Mouse (Mus musculus): ENCODE data around the gene Gpr152.

The Gpr152 gene

DNA sequence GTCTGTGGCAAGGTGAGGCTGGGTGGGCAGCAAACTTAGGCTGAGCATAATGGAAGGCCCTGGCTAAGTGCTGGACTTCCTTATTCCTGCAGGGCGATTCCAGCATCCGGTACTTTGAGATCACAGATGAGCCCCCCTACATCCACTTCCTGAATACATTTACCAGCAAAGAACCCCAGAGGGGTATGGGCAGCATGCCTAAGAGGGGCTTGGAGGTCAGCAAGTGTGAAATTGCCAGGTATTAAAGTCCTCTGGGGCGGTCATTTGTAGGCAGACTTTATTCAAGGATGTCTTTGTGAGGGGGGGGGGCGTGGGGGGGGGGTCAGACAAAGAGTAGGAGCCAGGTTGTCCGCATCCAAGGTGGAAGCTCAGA lies 11.9 kb downstream of the Gpr152 start:
- DNase-seq: no peak

DNA sequence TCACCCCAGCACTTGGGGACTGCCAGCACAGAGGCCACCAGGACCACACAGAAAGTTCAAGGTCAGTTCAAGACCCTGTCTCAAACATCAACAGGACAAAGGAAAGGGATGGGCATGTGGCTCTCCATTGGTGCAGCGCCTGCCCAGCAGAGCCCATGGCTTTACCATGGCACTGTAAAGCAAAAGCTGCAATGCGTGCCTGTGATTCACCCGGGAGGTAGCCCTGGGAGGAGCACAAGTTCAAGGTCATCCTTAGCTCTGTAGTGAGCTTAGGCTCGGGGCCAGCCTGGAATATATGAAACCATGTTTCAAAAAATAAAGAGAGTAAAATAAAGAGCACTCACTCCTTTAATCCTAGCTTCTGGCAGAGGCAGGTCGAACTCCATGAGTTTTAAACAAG lies 12.3 kb downstream of the Gpr152 start:
- DNase-seq: no peak

DNA sequence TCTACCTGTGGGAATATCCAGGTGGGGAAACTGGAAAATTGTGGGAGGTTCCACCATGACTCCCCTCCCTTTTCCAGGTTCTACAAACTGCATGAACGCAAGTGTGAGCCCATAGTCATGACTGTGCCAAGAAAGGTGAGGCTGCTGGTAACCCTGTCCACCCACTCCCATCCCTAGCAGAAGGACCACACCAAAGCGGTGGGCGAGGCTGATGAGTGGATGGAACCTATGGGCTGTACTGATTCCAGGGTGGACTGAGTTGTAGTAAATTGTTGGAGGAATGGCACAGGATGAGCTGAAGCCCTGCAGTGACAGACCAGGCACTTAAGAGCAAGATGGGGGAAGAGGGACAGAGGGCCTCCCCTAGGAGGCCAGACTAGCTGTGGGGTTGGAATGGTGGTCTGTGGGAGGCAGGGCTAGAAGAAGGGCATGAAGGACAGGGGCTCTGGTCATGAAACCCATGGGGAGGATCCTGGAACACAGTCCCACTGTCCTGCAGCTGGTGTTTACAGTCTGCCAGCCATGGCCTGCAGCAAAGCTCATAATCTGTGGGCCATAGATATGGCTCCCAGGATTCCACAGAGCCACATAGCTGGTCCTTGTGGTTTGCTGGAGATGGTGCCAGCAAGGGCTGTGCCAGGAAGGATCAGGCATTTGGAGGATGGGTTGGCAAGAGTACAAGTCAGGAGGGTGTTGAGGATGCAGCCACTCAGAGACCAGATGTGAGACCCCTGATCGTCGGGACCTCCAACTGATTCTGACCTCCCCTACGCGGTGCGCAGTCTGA lies 13.1 kb downstream of the Gpr152 start:
- no peak for DNase-seq

DNA sequence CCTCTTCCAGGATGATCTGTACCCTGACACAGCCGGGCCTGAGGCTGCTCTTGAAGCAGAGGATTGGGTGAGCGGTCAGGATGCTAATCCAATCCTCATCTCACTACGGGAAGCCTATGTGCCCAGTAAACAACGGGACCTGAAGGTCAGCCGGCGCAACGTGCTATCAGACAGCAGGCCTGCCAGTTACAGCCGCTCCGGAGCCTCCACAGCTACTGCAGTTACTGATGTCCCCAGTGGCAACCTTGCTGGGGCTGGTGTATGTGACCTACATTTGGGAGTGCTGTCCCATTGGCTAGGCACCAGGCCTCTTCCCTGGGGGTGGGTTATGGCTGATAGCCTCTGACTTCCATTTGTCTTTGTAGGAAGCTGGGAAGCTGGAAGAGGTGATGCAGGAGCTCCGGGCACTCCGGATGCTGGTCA lies 13.7 kb downstream of the Gpr152 start, which contains the start of gene Ptprcap:
Gene Ptprcap (plus strand): TSS at position 373 of the 423 bp plus-strand sequence.
- DNase-seq: no peak

DNA sequence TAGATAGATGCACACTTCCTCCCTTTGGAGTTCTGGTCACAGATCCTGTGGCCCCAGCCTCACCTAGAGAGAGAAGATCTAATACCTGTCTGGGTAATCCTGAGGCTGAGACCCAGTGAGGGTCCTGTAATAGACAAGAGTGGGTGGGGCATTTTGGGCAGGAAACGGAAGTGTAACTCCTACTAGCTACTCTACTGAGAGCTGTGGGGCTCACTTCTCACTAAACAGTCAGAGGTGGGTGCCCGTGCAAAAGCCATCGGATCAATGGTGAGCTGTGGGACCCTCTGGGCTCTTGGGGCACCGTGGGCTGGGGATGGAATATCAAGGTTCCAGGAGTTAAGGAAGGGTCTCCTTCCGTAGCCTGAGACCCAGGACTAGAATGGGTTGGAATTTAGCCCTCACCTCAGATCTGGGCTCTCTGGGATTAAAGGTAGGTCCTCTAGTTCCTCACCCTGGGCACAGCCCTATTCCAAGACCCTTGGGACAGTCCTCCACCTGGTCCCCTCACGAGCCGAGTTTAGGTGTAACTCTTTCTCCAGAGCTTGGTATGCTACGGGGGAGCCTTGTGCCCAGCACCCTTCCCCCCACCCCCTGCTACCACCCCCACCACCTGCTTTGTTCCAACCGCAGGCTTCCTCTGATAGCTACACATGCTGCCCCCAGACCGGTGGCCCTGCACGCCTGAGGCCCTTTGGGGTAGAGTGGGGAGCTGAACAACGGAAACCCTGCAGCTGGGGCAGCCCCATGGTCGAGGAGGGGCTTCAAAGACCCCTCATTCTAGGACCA lies 15.0 kb downstream of the Gpr152 start:
- no peak for DNase-seq

DNA sequence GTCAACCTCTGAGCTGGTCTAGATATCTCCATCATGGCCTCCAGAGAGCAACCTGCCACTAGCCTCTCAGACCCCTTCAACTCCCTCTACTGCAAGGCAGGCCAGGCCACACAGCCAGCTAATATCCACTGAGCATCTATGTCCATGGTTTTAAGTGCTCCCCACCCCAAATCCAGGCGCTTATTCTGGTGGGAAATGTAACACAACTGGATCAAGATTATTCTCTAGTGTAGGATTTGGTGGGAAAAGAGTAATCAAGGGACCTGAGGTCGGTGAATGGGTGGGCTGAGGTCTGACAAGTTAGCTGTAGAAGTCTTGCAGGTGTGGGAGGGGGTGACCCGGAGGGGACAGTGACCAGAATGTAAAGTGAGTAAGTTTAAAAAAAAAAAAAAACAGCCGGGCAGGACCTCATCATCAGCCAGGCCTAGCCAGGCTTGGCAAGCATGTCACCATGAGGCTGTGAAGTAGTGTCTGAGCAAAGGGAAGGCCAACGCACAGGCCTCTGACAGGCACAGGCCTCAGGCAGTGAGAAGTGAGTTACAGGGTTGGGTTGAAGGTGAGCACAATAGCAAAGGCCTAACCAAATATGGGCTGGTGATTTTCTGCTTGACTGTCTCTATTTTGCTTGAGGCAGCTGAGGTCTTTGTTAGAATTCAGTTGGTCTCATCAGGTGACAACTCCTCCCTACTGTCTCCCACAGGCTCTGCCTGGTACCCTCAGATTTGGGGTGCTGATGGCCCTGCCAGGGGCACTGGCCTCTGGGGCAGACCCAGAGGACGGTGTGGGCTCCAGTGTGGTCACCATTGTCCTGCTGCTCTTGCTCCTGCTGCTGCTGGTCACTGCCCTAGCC lies 15.9 kb downstream of the Gpr152 start:
- DNase-seq: no peak

DNA sequence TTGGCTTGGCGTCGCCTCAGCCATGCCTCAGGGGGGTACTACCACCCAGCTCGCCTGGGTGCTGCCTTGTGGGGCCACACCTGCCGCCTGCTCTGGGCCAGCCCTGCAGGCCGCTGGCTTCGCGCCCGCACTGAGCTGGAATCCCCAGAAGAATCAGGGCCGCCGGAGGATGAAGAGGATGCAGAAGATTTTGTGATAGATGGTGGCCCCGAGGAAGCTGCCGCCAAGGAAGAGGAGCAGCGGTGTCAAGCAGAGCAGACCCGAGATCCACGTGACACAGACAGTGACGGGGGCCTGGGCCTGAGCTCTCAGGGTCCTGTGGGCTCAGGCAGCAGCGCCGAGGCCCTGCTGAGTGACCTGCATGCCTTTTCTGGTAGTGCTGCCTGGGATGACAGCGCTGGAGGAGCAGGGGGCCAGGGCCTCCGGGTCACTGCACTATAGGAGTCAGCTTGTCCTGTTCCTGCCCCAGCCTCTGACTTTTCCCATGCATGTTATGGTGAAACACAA lies 16.5 kb downstream of the Gpr152 start:
- DNase-seq: no peak

DNA sequence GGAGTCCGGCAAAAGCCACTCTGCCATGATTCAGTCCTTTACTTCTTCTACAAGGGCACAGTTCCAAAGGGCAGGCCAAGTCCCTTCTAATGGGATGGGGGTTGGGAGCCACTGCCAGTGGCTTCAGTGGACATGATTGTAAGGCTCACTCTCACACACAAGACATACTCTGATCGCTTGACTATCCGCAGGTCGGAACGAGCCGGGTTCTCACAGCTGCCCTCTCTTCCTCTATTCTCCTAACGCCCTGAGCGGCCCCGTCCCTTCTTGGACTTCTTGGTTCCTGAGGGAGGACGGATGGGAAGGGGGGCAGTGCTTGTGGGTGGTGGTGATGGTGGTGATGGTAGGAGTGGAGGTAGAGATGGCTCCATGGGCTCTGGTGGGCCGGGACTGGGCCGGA lies 17.2 kb downstream of the Gpr152 start:
- DNase-seq: no peak

DNA sequence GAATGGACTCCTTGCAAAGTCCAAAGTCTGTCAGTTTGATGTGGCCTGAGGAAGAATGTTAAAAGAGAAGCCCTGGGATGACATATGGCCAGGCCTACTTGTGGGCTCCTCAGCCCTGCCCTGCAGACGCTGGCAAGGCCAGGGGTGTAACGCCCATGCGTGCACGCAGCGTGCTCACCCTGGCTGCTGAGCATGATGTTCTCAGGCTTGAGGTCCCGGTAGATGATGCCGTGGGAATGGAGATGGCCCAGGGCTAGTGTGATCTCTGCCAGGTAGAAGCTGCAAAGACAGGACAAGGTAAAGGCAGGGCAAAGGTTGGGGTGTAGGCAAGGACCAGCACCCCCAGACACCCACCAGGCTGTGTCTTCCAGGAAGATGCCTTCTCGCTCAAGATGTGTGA lies 19.5 kb downstream of the Gpr152 start:
- DNase-seq: no peak

DNA sequence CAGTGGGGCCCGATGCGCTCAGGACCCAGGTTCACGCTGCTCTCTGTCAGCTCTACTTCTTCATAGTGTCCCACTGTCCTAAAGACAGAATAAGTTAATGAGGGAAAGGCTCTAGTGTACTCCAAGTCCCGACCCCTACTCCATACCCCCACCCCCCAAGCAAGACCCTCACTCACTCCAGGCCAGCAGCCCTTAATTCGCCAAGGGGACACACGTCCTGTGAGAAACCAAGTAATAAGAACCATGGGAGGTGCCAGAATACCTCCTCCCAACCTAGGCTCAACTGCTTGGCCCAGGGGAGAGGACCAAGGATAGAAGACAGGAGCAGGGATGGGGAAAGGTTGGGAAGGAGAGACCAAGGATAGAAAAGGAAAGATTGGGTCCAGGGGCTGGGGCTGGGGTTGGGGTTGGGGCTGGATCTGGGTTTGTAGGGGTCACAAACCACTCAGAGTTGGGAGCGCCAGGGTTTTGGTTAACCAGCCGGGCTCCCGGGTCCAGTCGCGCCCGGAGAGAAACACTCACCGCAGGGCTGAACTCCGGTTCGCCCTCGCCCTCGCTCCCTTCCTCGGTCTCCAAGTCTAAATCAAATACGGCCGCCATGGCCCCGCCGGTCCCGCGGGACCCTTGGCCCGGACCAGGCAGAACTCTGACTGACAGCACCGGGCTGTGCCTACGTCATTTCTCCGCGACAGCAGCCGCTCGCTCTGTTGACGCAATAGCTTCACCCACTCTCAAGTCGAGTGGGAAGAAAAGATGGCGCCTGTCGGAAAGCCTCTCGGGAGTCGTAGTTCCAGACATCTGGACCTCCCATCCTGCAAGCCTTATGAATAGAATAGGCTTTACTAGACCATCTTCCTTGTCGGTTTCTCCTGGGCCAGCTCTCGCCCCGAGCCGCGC lies 23.3 kb downstream of the Gpr152 start, which contains the start of gene Rps6kb2:
Gene Rps6kb2 (minus strand): TSS at position 709 of the 897 bp plus-strand sequence.
- peak; percentile 97 for DNase-seq

DNA sequence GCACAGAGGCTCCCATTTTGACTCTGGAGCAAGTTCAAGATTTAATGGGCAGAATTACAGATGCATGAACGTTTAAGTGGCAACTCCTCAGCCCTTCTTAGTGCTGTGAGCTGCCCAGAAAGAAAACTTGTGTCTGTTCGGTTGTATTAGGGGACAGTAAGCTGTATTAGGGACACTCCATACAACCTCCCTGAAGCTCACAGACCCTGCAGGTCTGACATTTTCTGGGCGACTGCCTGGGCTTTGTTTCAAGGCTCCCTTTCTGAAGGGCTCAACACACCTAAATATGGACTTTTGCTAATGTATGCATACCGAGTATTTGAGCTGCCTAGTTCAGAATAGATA lies 23.9 kb downstream of the Gpr152 start:
- no peak for DNase-seq

DNA sequence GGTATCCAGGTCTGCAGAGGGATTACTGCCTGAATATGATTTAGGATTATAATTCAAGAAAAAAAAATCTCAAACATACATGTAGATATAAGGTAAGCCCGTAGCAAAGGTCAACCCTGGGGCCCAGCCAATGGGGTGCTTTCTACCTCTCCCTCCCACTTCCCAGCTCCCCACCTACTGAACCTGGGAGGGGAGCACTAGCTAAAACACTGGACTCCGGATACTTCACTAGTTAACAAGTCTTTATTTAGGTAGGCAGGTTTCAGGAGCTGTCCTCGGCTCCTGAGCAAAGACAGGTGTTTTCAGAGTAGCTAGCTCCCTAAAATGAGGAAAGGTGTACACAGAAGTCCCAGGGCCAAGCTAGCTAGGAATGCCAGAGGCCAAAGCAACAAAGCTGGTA lies 24.5 kb downstream of the Gpr152 start:
- no peak for DNase-seq

DNA sequence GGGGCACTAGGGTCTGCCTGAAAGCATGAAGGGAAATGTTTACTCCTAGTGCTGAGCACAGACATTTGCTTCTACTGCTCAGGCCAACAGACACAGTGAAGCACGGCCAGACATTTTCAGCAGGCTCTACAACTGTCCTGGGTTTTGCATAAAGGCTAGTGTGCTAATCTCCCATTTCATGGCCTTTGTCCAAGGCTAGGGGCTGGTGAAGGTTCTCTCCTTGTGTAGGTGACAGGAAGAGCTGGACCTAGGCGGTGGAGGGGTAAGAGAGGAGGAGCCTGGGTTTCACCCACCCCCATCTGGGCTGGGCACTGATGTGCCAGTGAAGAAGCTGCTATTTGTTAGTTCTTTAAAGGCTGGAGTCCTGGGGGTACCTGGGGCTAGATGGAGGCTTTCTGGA lies 25.1 kb downstream of the Gpr152 start:
- DNase-seq: no peak

DNA sequence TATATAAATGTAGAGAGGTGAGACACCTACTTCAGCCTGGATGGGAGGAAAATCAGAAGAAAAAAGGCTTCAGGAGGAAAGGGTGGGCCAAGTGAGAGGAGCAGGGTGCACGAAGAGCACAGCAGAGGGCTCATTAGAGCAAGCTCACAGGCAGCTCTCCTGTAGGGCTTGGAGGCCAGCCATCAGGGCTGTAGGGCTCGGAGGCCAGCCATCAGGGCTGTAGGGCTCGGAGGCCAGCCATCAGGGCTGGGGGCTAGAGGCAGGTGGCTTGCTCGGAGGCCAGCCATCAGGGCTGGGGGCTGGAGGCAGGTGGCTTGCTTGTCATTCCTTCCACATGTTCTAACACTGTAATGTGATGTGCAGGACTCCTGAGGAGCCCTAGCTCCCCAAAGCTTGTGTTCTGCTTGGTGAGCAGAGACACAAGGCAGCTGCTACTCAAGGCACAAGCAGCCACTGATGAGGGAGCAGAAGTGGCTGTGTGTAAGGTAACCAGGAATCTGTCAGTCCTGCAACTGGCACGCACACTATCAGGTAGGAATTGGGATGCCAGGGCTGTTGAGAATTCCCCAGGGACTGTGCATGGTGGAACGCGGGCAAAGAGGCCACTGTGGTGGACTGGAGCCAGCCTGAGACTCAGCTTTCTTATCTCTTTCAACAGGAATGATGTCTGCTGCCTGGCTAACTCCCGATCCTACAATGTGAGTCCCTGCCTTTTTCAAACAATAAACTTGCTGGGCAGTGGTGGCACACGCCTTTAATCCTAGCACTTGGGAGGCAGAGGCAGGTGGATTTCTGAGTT lies 27.3 kb downstream of the Gpr152 start:
- no peak for DNase-seq

DNA sequence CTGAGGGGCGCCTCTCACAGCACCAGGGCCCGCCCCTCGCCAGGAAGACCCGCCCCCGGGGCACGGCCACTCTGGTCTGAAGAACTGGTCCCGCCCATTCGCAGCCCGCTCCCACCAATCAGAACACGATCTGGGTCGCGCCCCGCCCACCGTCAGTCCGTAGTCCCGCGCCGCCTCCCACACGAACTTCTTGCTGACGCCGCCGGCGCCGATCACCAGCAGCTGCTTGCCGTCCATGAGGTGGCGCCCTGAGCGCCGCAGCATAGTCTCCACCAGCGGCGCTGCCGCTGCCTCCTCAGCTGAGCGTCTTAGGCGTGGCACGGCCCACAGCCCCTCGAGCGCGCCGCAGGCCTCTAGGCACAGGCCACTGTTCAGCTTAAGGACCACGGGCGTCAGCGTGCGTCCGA lies 29.8 kb downstream of the Gpr152 start:
- peak; percentile 100 for DNase-seq

DNA sequence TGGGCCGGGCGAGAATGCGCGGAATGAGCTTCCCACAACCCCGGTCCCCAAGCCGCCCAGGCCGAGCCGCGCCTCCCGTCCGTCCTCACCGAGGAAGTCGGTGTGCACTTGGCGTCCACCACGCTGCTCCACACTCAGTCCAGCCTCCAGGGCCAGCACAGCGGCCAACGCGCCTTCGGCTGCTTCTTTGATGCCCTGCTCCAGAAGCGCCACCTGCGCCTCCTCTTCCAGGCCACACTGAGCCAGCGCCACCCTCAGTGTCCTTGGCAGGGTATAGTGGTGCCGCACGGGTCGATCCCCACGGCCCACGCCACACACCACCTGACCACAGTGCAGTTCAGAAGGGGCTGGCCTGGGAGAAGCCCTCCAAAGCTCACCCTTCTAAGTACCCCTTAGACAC lies 30.2 kb downstream of the Gpr152 start:
- no peak for DNase-seq

DNA sequence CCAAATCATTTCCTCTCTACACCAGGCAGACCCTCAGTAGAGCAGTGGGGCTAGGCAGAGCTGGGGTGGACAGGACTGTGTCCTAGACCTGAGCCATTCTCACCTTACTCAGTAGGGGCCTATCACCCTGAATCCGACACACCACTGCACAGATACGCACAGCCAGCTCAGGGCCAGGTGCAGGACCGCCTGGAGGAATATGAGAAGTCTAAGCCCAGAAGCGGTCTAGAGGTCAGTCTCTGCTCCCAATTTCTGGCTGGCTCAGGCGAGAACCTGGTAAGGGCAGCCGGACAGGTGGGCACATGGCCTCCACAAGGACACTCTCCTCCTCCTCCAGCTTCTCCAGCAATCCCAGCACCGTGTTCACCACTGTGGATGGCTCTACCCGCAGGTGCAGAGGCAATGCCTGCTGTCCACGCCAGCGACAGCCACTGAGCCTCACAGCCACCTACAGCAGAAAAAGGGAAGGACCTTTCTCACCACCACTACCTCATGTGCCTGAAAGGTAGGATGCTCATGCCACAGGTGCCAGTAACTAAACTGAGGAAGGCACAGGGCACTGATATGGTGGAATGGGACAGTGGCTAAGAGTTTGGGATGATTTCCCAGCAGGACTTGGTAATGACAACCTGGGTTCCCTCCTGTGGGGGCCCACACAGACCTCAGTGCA lies 31.3 kb downstream of the Gpr152 start:
- DNase-seq: no peak

DNA sequence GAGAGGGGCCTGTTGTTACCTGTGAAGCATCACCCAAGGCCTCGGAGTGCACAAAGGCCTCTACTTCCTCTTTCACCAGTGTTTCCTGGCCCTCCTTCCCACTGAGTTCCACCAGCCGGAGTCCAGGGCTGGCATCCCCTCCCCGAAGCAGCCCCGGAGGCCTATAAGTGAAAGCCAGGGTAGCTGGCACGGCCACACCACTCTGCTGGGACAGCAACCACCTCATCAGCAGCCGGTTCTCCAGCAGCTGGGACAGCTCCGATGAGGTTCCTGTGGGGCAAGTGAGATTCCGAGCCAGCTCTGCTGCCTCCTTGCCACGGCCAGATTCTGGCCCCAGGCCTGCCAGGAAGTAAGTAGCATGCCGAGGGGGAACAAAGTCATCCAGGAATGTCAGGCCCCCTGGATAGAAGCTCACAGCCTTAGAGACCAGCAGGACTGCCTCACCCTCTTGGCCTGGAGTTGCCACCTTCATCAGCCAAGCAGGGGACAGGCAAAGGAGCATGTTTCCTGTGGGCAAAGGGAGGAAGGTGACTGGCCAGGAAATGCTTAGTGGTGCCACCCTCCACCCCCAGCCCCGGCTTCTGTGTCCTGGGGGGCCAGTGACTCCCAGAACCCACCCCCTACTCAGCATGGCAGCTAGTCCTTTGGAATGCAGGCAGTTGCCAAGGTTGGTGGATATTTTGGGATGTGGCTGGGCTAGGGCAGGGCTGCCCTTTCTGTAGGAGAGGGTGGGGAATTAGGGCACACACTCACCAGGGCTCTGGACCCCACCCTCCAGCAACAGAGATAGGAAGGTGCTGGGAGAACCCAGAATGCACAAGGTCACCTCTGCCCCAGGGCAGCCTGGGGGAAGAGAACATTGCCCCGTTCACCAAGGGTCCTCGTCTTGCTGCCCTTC lies 32.1 kb downstream of the Gpr152 start:
- DNase-seq: peak; percentile 44

DNA sequence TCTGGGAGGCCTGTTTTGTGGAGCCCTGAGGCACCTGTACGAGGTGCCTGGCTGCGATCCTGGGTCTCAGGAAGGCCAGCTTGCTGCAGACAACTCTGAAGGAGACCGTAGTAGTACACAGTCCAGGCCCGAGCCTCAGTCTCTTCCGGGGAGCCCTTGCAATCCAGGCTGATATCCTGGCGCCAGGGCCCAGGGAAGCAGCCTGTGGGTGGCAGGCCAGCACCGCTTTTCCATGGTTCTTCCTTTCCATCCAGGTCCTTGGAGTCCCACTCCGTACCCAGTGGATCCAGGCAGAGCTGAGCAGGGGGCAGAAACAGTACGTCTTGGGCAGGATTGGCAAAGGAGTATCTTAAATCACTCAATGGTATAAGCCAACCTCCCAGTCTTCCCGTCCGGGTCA lies 33.3 kb downstream of the Gpr152 start:
- DNase-seq: no peak
